Mouse (Mus musculus): ENCODE results near the gene Taf4. TPM values are rescaled to one million over a fixed set of nuclear protein-coding genes. Genes with fewer than 3 reads are reported as not detected.

The Taf4 gene
- polyA plus RNA-seq, 1 experiment from 2014 or later = 4.5 TPM

DNA sequence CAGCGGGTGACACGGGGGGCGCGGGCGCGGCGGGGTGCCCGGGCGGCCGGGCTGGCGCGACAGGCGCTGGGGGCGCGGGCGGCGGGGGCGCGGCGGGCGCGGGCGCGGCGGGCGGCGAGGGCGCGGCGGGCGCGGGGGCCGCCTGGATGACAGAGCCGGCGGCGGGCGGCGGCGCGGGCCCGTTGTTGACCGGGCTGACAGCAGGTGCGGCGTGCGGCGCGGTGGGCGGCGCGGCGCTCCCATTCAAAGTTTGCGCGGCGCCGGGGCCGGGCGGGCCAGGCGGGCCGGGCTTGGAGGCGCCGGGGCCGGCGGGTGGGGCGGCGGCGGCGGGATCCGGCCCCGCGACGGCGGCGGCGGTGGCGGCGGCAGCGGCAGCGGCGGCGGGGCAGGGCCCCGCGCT is 595 bp downstream of the Taf4 start:
- H3K27ac ChIP-seq (ENCODE audit: low read length) = peak overlapping the region; percentile 94
- H3K36me3 ChIP-seq (ENCODE audit: control insufficient read depth, insufficient read depth) = no peaks in the 10 kb centered on the region
- peaks cover 41% of the 10 kb centered on the region for H3K4me1 ChIP-seq (replicated peaks; ENCODE audit: control insufficient read depth, insufficient read depth, low read length)
- H3K4me2 ChIP-seq (ENCODE audit: low read length) = no peak overlapping the region; the same call in 1 of the 2 replicates
- H3K9ac ChIP-seq (replicated peaks; ENCODE audit: low read depth, low read length) = peak overlapping the region; percentile 82
- peak overlapping the region; percentile 89 for H3K4me3 ChIP-seq (replicated peaks; ENCODE audit: low read length)
- no peaks in the 10 kb centered on the region for H3K9me3 ChIP-seq (ENCODE audit: control insufficient read depth, low read length)
- ATAC-seq = no peak
- H3K27me3 ChIP-seq (replicated peaks; ENCODE audit: control insufficient read depth, insufficient read depth, low read length) = no peaks in the 10 kb centered on the region
- WGBS = 0% methylated on average over 25 of the region's 82 CpGs

DNA sequence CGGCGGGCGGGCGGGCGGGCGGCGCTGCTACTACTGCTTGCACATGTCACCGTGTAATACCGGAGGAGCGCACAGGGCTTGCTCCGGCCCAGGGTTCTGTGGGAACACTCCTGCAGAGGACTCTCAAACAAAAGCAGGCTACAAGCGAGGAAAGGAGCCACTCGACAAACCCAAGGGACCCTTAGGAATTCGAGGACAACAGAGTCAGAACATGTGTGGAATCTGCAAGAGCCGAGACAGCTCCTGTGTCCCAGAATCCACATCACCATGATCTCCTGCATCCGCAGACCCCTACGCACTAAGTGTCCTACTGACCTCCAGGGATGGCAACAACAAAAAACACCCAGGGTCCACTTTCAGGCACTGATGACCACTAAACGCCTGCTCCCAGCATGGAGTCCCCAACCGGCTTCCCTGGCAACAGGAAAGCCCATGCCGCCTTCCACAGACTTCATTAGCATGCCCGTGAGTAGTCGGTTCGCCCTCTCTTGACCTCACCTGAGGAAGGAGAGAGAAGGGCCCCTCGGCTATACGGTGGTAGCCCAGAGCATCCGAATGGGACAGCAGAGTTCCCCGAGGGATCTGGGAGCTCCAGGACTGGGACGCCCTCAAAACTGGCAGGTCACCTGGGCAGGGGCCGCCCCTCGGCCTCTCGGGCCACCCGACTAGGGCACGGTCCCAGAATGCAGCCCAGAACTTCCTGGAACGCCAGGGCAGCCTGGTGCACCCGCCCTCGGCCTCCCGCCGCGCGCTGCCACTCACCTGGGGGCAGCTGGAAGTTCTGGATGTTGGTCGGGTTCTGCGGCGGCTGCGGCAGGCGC is 1.6 kb downstream of the Taf4 start:
- ATAC-seq = no peak
- WGBS = under 1% methylated on average over 40 of the region's 45 CpGs
- H3K27me3 ChIP-seq (replicated peaks; ENCODE audit: control insufficient read depth, insufficient read depth, low read length) = no peaks in the 10 kb centered on the region
- peak overlapping the region; percentile 89 for H3K4me3 ChIP-seq (replicated peaks; ENCODE audit: low read length)
- H3K9ac ChIP-seq (replicated peaks; ENCODE audit: low read depth, low read length) = peak overlapping the region; percentile 82
- H3K9me3 ChIP-seq (ENCODE audit: control insufficient read depth, low read length) = no peaks in the 10 kb centered on the region
- no peaks in the 10 kb centered on the region for H3K36me3 ChIP-seq (ENCODE audit: control insufficient read depth, insufficient read depth)
- H3K4me1 ChIP-seq (replicated peaks; ENCODE audit: control insufficient read depth, insufficient read depth, low read length) = peaks cover 41% of the 10 kb centered on the region
- no peak overlapping the region for H3K27ac ChIP-seq (ENCODE audit: low read length)
- H3K4me2 ChIP-seq (ENCODE audit: low read length) = peak overlapping the region; percentile 100

DNA sequence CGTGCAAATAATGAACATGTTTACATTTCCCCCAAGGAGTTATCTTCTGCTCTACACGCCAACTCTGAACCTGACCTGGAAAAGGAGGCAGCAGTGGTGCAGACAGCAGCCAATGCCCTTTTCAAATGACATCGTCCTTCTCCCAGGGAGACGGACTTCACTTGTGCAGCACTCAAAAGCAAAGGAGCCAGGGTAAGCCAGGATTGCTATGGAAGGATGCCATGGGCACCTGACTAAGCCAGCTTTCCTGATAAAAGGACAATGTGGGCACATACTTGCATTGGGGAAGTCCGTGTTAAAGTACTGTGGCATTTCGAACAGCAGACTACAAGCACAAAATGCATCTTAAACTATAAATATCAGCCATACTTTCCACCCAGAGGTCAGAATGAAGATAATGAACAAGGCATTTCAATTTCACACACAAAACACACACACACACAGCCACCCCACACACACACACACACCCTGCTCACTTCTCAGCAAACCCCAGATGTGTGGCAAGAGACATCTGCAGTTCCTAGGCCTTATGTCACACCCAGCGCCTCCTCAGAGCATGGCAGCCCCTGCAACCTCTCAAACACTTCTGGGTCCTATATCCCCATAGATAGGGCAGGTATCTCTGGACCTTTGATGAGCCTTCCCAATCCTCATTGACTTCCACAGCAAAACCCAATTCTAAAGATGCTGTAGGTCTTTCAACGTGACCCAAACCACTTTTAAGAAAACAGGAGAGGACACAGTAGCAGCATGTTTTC is 2.4 kb downstream of the Taf4 start:
- no peak for ATAC-seq
- peak overlapping the region; percentile 89 for H3K4me3 ChIP-seq (replicated peaks; ENCODE audit: low read length)
- H3K36me3 ChIP-seq (ENCODE audit: control insufficient read depth, insufficient read depth) = no peaks in the 10 kb centered on the region
- H3K9ac ChIP-seq (replicated peaks; ENCODE audit: low read depth, low read length) = peak overlapping the region; percentile 28; the same call in 1 of the 2 replicates
- WGBS = 14% methylated on average over 8 of the region's 8 CpGs
- no peaks in the 10 kb centered on the region for H3K27me3 ChIP-seq (replicated peaks; ENCODE audit: control insufficient read depth, insufficient read depth, low read length)
- H3K27ac ChIP-seq (ENCODE audit: low read length) = no peak overlapping the region
- H3K4me1 ChIP-seq (replicated peaks; ENCODE audit: control insufficient read depth, insufficient read depth, low read length) = peaks cover 49% of the 10 kb centered on the region
- no peaks in the 10 kb centered on the region for H3K9me3 ChIP-seq (ENCODE audit: control insufficient read depth, low read length)
- H3K4me2 ChIP-seq (ENCODE audit: low read length) = peak overlapping the region; percentile 100

DNA sequence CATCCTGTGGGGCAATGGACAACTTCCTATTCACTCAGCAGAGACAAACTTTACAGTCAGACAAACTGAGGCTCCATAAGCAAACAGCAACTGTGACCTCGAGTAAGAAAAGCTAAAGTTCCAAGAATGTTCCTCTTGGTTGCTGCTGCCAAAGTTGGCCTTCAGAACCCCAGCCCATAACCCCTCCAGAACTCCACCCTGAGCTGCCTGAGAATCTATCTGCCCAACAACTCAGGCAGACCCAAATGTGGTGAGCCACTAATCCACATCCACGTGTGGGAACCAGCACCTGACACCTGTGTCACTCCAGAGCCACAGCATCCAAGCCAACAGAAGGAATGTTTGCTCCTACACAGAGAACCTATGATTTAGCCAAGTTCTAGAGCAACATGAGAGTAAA is 4.0 kb downstream of the Taf4 start:
- Histone ChIP-seq H3K4me1 (replicated peaks; ENCODE audit: control insufficient read depth, insufficient read depth, low read length) (peaks cover 48% of the 10 kb centered on the region), H3K9me3 (ENCODE audit: control insufficient read depth, low read length) (no peaks in the 10 kb centered on the region), H3K4me2 (ENCODE audit: low read length) (no peak overlapping the region), H3K27me3 (replicated peaks; ENCODE audit: control insufficient read depth, insufficient read depth, low read length) (no peaks in the 10 kb centered on the region), H3K27ac (ENCODE audit: low read length) (no peak overlapping the region), H3K9ac (replicated peaks; ENCODE audit: low read depth, low read length) (no peak overlapping the region), H3K4me3 (replicated peaks; ENCODE audit: low read length) (no peak overlapping the region), H3K36me3 (ENCODE audit: control insufficient read depth, insufficient read depth) (no peaks in the 10 kb centered on the region)
- ATAC-seq = no peak
- 65% methylated on average over 2 of the region's 2 CpGs for WGBS

DNA sequence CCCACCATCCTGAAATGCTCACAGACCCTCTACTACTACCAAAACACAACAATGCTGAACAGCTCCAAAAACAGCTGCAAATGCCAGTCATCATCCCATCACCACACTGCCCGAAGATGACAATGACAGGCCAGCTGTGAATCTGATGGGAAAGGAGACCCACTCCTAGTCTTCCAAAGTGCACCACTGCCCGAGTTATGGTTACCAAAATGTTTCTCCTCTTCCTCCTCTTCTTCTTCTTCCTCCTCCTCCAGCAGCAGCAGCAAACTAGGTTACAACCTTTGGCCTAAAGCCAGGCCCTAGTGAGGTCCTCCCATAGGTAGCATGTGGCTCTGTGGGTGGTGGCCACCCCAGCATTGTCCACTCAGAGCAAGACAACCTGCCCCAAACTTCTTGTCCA is 4.6 kb downstream of the Taf4 start:
- Histone ChIP-seq H3K4me1 (replicated peaks; ENCODE audit: control insufficient read depth, insufficient read depth, low read length) (peaks cover 48% of the 10 kb centered on the region), H3K9me3 (ENCODE audit: control insufficient read depth, low read length) (no peaks in the 10 kb centered on the region)
- WGBS = 79% methylated on average over 2 of the region's 2 CpGs

DNA sequence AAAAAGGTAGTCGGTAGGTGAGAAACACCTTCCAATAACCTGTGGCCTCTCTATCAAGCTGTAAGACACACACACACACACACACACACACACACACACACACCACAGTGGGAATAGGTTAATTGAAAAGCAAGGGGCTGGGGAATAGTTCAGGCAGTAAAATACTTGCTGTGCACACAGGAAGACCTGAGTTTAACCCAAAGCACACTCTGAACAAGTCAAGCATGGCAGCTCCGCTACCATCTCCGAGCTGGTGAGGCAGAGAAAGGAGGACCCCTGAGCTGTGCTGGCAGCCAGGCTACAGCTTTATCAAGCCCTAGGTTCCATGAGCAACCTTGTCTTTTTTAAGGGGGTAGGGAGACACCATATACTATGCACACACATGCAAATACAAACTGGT is 7.3 kb downstream of the Taf4 start:
- H3K36me3 ChIP-seq (ENCODE audit: control insufficient read depth, insufficient read depth) = no peaks in the 10 kb centered on the region
- H3K27ac ChIP-seq (ENCODE audit: low read length) = no peak overlapping the region
- no peak overlapping the region for H3K9ac ChIP-seq (replicated peaks; ENCODE audit: low read depth, low read length)
- no peaks in the 10 kb centered on the region for H3K27me3 ChIP-seq (replicated peaks; ENCODE audit: control insufficient read depth, insufficient read depth, low read length)
- H3K9me3 ChIP-seq (ENCODE audit: control insufficient read depth, low read length) = no peaks in the 10 kb centered on the region
- no peak overlapping the region for H3K4me2 ChIP-seq (ENCODE audit: low read length)
- H3K4me3 ChIP-seq (replicated peaks; ENCODE audit: low read length) = no peak overlapping the region
- ATAC-seq = no peak
- 82% methylated on average over 3 of the region's 3 CpGs for WGBS
- H3K4me1 ChIP-seq (replicated peaks; ENCODE audit: control insufficient read depth, insufficient read depth, low read length) = peaks cover 40% of the 10 kb centered on the region

More for the DNA sequence above, 4.6 kb downstream of the Taf4 start:
- H3K36me3 ChIP-seq (ENCODE audit: control insufficient read depth, insufficient read depth) = no peaks in the 10 kb centered on the region
- no peaks in the 10 kb centered on the region for H3K27me3 ChIP-seq (replicated peaks; ENCODE audit: control insufficient read depth, insufficient read depth, low read length)
- ATAC-seq = no peak
- no peak overlapping the region for H3K9ac ChIP-seq (replicated peaks; ENCODE audit: low read depth, low read length)
- H3K27ac ChIP-seq (ENCODE audit: low read length) = no peak overlapping the region
- no peak overlapping the region for H3K4me3 ChIP-seq (replicated peaks; ENCODE audit: low read length)
- no peak overlapping the region for H3K4me2 ChIP-seq (ENCODE audit: low read length)

DNA sequence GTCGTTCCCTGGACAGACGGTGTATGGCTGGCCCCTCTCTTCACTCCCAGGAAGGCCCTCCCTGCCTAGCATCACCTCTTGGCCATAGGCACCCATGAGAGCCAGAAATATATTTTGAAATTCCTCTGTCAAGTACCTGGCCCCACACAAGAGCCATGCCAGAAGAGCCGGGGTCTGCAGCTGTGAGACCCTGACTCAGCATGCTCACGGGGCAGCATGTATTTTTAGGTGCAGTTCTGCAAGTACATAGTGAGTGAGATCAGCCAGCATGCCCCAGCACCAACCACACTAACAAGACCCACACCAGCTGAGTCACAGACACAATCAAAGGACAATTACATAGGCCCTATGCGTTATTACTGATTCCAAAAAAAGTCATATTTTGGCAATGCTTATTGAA is 8.8 kb downstream of the Taf4 start:
- Histone ChIP-seq H3K4me3 (replicated peaks; ENCODE audit: low read length) (no peak overlapping the region), H3K36me3 (ENCODE audit: control insufficient read depth, insufficient read depth) (no peaks in the 10 kb centered on the region), H3K9ac (replicated peaks; ENCODE audit: low read depth, low read length) (no peak overlapping the region), H3K4me1 (replicated peaks; ENCODE audit: control insufficient read depth, insufficient read depth, low read length) (peaks cover 29% of the 10 kb centered on the region), H3K27me3 (replicated peaks; ENCODE audit: control insufficient read depth, insufficient read depth, low read length) (no peaks in the 10 kb centered on the region), H3K4me2 (ENCODE audit: low read length) (no peak overlapping the region), H3K9me3 (ENCODE audit: control insufficient read depth, low read length) (no peaks in the 10 kb centered on the region), H3K27ac (ENCODE audit: low read length) (no peak overlapping the region)
- 77% methylated on average over 5 of the region's 5 CpGs for WGBS
- no peak for ATAC-seq

DNA sequence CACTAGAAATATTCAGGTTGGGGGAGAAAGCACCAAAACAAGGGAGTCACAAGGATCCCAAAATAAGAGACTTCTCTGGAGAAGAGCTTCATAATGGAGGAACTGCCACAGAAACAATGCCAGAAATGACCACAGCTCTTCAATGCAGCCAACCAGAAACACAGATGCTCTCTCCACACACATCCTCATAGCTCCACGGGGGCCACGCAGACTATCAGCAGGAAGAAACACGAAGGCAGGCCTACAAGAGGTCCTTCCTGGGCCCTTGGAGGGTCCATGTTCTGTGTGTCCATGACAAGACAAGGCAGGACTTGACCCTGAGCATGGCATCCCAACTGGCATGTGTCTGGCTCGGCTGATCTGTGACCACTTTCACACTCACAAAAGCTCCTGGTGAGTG is 15.0 kb downstream of the Taf4 start:
- H3K9me3 ChIP-seq (ENCODE audit: control insufficient read depth, low read length) = no peaks in the 10 kb centered on the region
- H3K36me3 ChIP-seq (ENCODE audit: control insufficient read depth, insufficient read depth) = no peaks in the 10 kb centered on the region
- no peak for ATAC-seq
- H3K4me2 ChIP-seq (ENCODE audit: low read length) = no peak overlapping the region
- no peaks in the 10 kb centered on the region for H3K27me3 ChIP-seq (replicated peaks; ENCODE audit: control insufficient read depth, insufficient read depth, low read length)
- WGBS = 89% methylated on average over 4 of the region's 4 CpGs
- H3K27ac ChIP-seq (ENCODE audit: low read length) = no peak overlapping the region
- H3K9ac ChIP-seq (replicated peaks; ENCODE audit: low read depth, low read length) = no peak overlapping the region
- peaks cover under 1% of the 10 kb centered on the region; the same call in 1 of the 2 replicates for H3K4me1 ChIP-seq (replicated peaks; ENCODE audit: control insufficient read depth, insufficient read depth, low read length)
- H3K4me3 ChIP-seq (replicated peaks; ENCODE audit: low read length) = no peak overlapping the region

DNA sequence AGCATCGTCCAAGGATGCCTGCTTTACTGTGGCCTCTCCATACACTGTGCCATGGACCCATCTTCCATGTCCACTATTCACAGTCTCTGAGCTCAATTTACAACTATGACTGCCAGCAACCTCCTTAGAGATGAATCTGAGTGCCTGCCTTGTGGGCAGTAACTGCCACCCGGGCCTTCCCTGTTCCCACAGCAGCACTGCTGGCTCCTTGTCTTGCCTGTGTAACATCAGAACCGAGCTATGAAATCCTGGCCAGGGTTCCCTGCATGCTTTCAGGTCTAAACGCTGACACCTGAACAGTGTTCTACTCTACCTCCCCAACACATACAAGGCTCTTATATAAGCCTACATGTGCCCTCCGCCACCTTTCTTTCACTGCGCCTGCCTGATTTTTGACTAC is 16.1 kb downstream of the Taf4 start:
- H3K36me3 ChIP-seq (ENCODE audit: control insufficient read depth, insufficient read depth) = no peaks in the 10 kb centered on the region
- no peak for ATAC-seq
- H3K27ac ChIP-seq (ENCODE audit: low read length) = no peak overlapping the region
- H3K9me3 ChIP-seq (ENCODE audit: control insufficient read depth, low read length) = no peaks in the 10 kb centered on the region
- H3K4me1 ChIP-seq (replicated peaks; ENCODE audit: control insufficient read depth, insufficient read depth, low read length) = no peaks in the 10 kb centered on the region
- H3K27me3 ChIP-seq (replicated peaks; ENCODE audit: control insufficient read depth, insufficient read depth, low read length) = no peaks in the 10 kb centered on the region
- H3K9ac ChIP-seq (replicated peaks; ENCODE audit: low read depth, low read length) = no peak overlapping the region
- WGBS = 90% methylated on average over 6 of the region's 6 CpGs
- no peak overlapping the region for H3K4me3 ChIP-seq (replicated peaks; ENCODE audit: low read length)
- H3K4me2 ChIP-seq (ENCODE audit: low read length) = no peak overlapping the region

Data from forebrain, embryonic 16.5 days (tissue).